Mouse (Mus musculus) cortical plate, adult 2 months (tissue): ENCODE data around the gene Prm2.

Experiments used
- CTCF ChIP-seq: fragments of 200-500 bp; IDR thresholded peaks from 2 replicates; pipeline ENCODE4 v1.5.1; 2011; ENCODE audit warnings: mild to moderate bottlenecking, control low read depth, low read length; ENCODE audit not compliant: insufficient read depth; ENCODE audit errors: extremely low read depth
- POLR2A ChIP-seq: fragments of 200-500 bp; IDR thresholded peaks from 2 replicates; pipeline ENCODE4 v1.6.1; 2011; ENCODE audit warnings: mild to moderate bottlenecking, low read length, control low read depth; ENCODE audit not compliant: insufficient read depth; ENCODE audit errors: extremely low read depth

GRCm38 (mm10) chr16:10783451-10783850 lies 12.5 kb downstream of the Prm2 start:
- TF ChIP-seq POLR2A (no peak), CTCF (no peak)
